Mouse (Mus musculus): ENCODE results near the gene Mrpl16. TPM values are rescaled to one million over a fixed set of nuclear protein-coding genes. Genes with fewer than 3 reads are reported as not detected.

Mrpl16 gene
- polyA plus RNA-seq (2014; fragmentation: Nextera tagmentation; extraction: Ambion mirVana) = 78.5 and 82.0 TPM in 2 replicates

DNA sequence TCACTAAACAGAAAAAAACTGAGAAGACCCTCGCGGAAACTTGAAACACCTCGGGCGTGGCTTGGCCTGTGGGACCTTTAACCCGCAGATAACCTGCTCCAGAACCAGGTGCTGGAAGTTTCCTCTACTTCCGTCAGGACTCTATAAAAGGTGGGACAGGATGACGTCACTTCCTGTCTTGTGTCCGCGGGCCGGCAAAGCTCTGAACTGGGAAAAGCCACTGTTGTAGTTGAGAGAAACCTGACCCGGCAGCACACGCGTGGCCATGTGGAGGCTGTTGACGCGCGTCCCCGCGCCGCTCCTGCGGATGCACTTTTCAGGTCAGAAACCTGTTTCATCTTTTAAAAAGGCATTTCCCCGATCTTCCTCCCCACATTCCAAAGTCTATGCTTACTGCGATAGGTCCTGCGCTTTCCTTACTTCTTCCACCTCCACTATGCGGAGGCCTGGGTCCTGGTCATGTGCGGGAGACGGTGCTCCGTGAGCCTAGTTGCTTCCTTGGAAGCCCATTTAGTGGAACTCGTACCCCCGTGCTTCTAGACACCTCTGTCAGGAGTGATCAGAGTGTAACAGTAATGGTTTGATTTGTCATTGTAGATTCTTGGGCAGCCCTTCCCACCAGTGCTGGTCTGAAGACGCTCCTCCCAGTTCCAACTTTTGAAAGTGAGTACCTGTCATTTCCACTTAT lies at the start of gene Mrpl16:
Gene Mrpl16, plus strand, starts transcription at position 187 of the 688 bp plus-strand sequence.
- Histone ChIP-seq H3K36me3 (ENCODE audit: control insufficient read depth, insufficient read depth, low read length) (peaks cover 2% of the 10 kb centered on the region; the same call in 1 of the 2 replicates), H3K4me2 (peak within 1 kb of the TSS; percentile 78), H3K27ac (ENCODE audit: low read depth, low read length) (peak within 1 kb of the TSS; percentile 10; the same call in 1 of the 2 replicates), H3K27me3 (ENCODE audit: control insufficient read depth, insufficient read depth, low read length) (no peaks in the 10 kb centered on the region), H3K9ac (ENCODE audit: low read depth, low read length) (peak within 1 kb of the TSS; percentile 77), H3K4me1 (ENCODE audit: control insufficient read depth, insufficient read depth, low read length) (no peaks in the 10 kb centered on the region), H3K4me3 (ENCODE audit: low read depth, low read length) (peak within 1 kb of the TSS; percentile 62), H3K9me3 (replicated peaks; ENCODE audit: control insufficient read depth, low read length) (no peaks in the 10 kb centered on the region)
- ATAC-seq (replicated peaks; ENCODE audit: insufficient number of reproducible peaks, low FRiP score, low TSS enrichment) = peak; percentile 90
- WGBS (ENCODE audit: insufficient replicate concordance) = under 1% methylated on average over 30 of the region's 30 CpGs

GRCm38 (mm10) chr19:11723870-11724269 lies 46.3 kb upstream of the Mrpl16 start:
- Histone ChIP-seq H3K27me3 (ENCODE audit: control insufficient read depth, insufficient read depth, low read length) (no peaks in the 10 kb centered on the region), H3K9me3 (replicated peaks; ENCODE audit: control insufficient read depth, low read length) (no peaks in the 10 kb centered on the region), H3K4me1 (ENCODE audit: control insufficient read depth, insufficient read depth, low read length) (no peaks in the 10 kb centered on the region), H3K27ac (ENCODE audit: low read depth, low read length) (no peak overlapping the region), H3K4me2 (no peak overlapping the region), H3K9ac (ENCODE audit: low read depth, low read length) (no peak overlapping the region), H3K36me3 (ENCODE audit: control insufficient read depth, insufficient read depth, low read length) (no peaks in the 10 kb centered on the region), H3K4me3 (ENCODE audit: low read depth, low read length) (no peak overlapping the region)
- no peak for ATAC-seq (replicated peaks; ENCODE audit: insufficient number of reproducible peaks, low FRiP score, low TSS enrichment)
- WGBS (ENCODE audit: insufficient replicate concordance) = 79% methylated on average over 2 of the region's 2 CpGs

GRCm38 (mm10) chr19:11724275-11724674 lies 45.9 kb upstream of the Mrpl16 start:
- no peak for ATAC-seq (replicated peaks; ENCODE audit: insufficient number of reproducible peaks, low FRiP score, low TSS enrichment)
- Histone ChIP-seq H3K4me3 (ENCODE audit: low read depth, low read length) (no peak overlapping the region), H3K27ac (ENCODE audit: low read depth, low read length) (no peak overlapping the region), H3K9ac (ENCODE audit: low read depth, low read length) (no peak overlapping the region), H3K36me3 (ENCODE audit: control insufficient read depth, insufficient read depth, low read length) (no peaks in the 10 kb centered on the region), H3K27me3 (ENCODE audit: control insufficient read depth, insufficient read depth, low read length) (no peaks in the 10 kb centered on the region), H3K9me3 (replicated peaks; ENCODE audit: control insufficient read depth, low read length) (no peaks in the 10 kb centered on the region), H3K4me2 (no peak overlapping the region), H3K4me1 (ENCODE audit: control insufficient read depth, insufficient read depth, low read length) (no peaks in the 10 kb centered on the region)
- WGBS (ENCODE audit: insufficient replicate concordance) = 70% methylated on average over 6 of the region's 6 CpGs

DNA sequence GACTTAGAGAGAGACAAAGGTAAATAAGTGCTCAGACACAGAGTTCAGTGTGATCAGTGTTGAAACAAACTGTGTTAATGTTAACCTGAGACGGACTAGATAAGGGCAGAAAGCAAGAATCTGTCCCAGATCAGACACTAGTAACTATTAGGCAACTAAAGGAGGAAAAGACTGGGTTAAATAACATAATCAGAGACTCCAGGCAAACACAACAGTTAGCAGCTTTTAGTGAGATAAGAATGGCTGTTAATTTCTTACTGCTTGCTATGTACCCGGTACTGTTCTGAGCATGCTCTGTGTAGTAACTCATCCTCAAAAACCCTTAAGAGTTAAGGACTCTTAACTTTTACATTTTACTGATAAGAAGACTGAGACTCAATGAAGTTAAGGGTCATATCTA lies 44.3 kb upstream of the Mrpl16 start:
- no peaks in the 10 kb centered on the region for H3K9me3 ChIP-seq (replicated peaks; ENCODE audit: control insufficient read depth, low read length)
- 60% methylated on average over 2 of the region's 2 CpGs for WGBS (ENCODE audit: insufficient replicate concordance)
- ATAC-seq (replicated peaks; ENCODE audit: insufficient number of reproducible peaks, low FRiP score, low TSS enrichment) = no peak
- H3K4me3 ChIP-seq (ENCODE audit: low read depth, low read length) = no peak overlapping the region
- H3K4me1 ChIP-seq (ENCODE audit: control insufficient read depth, insufficient read depth, low read length) = no peaks in the 10 kb centered on the region
- no peak overlapping the region for H3K27ac ChIP-seq (ENCODE audit: low read depth, low read length)
- no peak overlapping the region for H3K4me2 ChIP-seq
- no peak overlapping the region for H3K9ac ChIP-seq (ENCODE audit: low read depth, low read length)
- H3K27me3 ChIP-seq (ENCODE audit: control insufficient read depth, insufficient read depth, low read length) = no peaks in the 10 kb centered on the region
- H3K36me3 ChIP-seq (ENCODE audit: control insufficient read depth, insufficient read depth, low read length) = no peaks in the 10 kb centered on the region

GRCm38 (mm10) chr19:11727304-11727703 lies 42.9 kb upstream of the Mrpl16 start:
- Histone ChIP-seq H3K4me2 (no peak overlapping the region), H3K9me3 (replicated peaks; ENCODE audit: control insufficient read depth, low read length) (no peaks in the 10 kb centered on the region), H3K27me3 (ENCODE audit: control insufficient read depth, insufficient read depth, low read length) (no peaks in the 10 kb centered on the region), H3K36me3 (ENCODE audit: control insufficient read depth, insufficient read depth, low read length) (no peaks in the 10 kb centered on the region), H3K4me3 (ENCODE audit: low read depth, low read length) (no peak overlapping the region), H3K9ac (ENCODE audit: low read depth, low read length) (no peak overlapping the region), H3K27ac (ENCODE audit: low read depth, low read length) (no peak overlapping the region), H3K4me1 (ENCODE audit: control insufficient read depth, insufficient read depth, low read length) (no peaks in the 10 kb centered on the region)
- WGBS (ENCODE audit: insufficient replicate concordance) = 85% methylated on average over 5 of the region's 5 CpGs
- no peak for ATAC-seq (replicated peaks; ENCODE audit: insufficient number of reproducible peaks, low FRiP score, low TSS enrichment)

GRCm38 (mm10) chr19:11730278-11730677 lies 39.9 kb upstream of the Mrpl16 start:
- no peak overlapping the region for H3K4me2 ChIP-seq
- H3K4me1 ChIP-seq (ENCODE audit: control insufficient read depth, insufficient read depth, low read length) = no peaks in the 10 kb centered on the region
- WGBS (ENCODE audit: insufficient replicate concordance) = 62% methylated on average over 1 of the region's 1 CpGs
- H3K4me3 ChIP-seq (ENCODE audit: low read depth, low read length) = no peak overlapping the region
- no peaks in the 10 kb centered on the region for H3K9me3 ChIP-seq (replicated peaks; ENCODE audit: control insufficient read depth, low read length)
- ATAC-seq (replicated peaks; ENCODE audit: insufficient number of reproducible peaks, low FRiP score, low TSS enrichment) = no peak
- H3K27ac ChIP-seq (ENCODE audit: low read depth, low read length) = no peak overlapping the region
- no peaks in the 10 kb centered on the region for H3K27me3 ChIP-seq (ENCODE audit: control insufficient read depth, insufficient read depth, low read length)
- H3K36me3 ChIP-seq (ENCODE audit: control insufficient read depth, insufficient read depth, low read length) = no peaks in the 10 kb centered on the region
- no peak overlapping the region for H3K9ac ChIP-seq (ENCODE audit: low read depth, low read length)

GRCm38 (mm10) chr19:11736455-11736854 lies 33.7 kb upstream of the Mrpl16 start:
- WGBS (ENCODE audit: insufficient replicate concordance) = 46% methylated on average over 1 of the region's 1 CpGs
- no peaks in the 10 kb centered on the region for H3K4me1 ChIP-seq (ENCODE audit: control insufficient read depth, insufficient read depth, low read length)
- H3K36me3 ChIP-seq (ENCODE audit: control insufficient read depth, insufficient read depth, low read length) = no peaks in the 10 kb centered on the region
- no peak overlapping the region for H3K9ac ChIP-seq (ENCODE audit: low read depth, low read length)
- ATAC-seq (replicated peaks; ENCODE audit: insufficient number of reproducible peaks, low FRiP score, low TSS enrichment) = no peak
- no peak overlapping the region for H3K4me3 ChIP-seq (ENCODE audit: low read depth, low read length)
- H3K9me3 ChIP-seq (replicated peaks; ENCODE audit: control insufficient read depth, low read length) = no peaks in the 10 kb centered on the region
- no peak overlapping the region for H3K27ac ChIP-seq (ENCODE audit: low read depth, low read length)
- no peak overlapping the region for H3K4me2 ChIP-seq
- H3K27me3 ChIP-seq (ENCODE audit: control insufficient read depth, insufficient read depth, low read length) = no peaks in the 10 kb centered on the region

DNA sequence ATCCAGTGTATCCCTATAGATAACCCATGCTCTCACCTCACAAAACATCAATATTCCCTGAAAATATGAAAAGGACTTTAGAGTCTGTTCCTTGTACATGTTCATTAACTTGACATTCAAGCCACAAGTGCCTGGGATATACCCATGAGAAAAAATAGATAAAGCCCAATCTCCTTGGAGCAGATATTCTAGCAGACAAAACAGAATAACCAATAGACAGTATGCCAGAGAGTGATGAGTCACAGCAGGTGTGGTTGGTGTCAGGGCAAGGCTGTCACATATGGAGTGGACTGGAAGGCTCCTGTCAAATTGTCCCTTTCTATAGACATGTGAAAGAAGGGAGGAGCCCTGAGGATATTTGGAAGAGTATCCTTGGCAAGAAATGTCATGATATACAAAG lies 24.5 kb upstream of the Mrpl16 start:
- no peaks in the 10 kb centered on the region for H3K4me1 ChIP-seq (ENCODE audit: control insufficient read depth, insufficient read depth, low read length)
- no peak overlapping the region for H3K9ac ChIP-seq (ENCODE audit: low read depth, low read length)
- ATAC-seq (replicated peaks; ENCODE audit: insufficient number of reproducible peaks, low FRiP score, low TSS enrichment) = no peak
- no peaks in the 10 kb centered on the region for H3K9me3 ChIP-seq (replicated peaks; ENCODE audit: control insufficient read depth, low read length)
- H3K27ac ChIP-seq (ENCODE audit: low read depth, low read length) = no peak overlapping the region
- H3K36me3 ChIP-seq (ENCODE audit: control insufficient read depth, insufficient read depth, low read length) = no peaks in the 10 kb centered on the region
- no peak overlapping the region for H3K4me3 ChIP-seq (ENCODE audit: low read depth, low read length)
- no peaks in the 10 kb centered on the region for H3K27me3 ChIP-seq (ENCODE audit: control insufficient read depth, insufficient read depth, low read length)
- H3K4me2 ChIP-seq = no peak overlapping the region

GRCm38 (mm10) chr19:11747298-11747697 lies 22.9 kb upstream of the Mrpl16 start, which contains the start of gene Gif:
Gene Gif, plus strand, starts transcription at chr19:11747554.
- H3K27me3 ChIP-seq (ENCODE audit: control insufficient read depth, insufficient read depth, low read length) = no peaks in the 10 kb centered on the region

More at GRCm38 (mm10) chr19:11747298-11747697, 22.9 kb upstream of the Mrpl16 start, which contains the start of gene Gif:
- ATAC-seq (replicated peaks; ENCODE audit: insufficient number of reproducible peaks, low FRiP score, low TSS enrichment) = no peak
- no peaks in the 10 kb centered on the region for H3K9me3 ChIP-seq (replicated peaks; ENCODE audit: control insufficient read depth, low read length)
- no peak within 1 kb of the TSS for H3K27ac ChIP-seq (ENCODE audit: low read depth, low read length)
- H3K9ac ChIP-seq (ENCODE audit: low read depth, low read length) = no peak within 1 kb of the TSS
- H3K4me3 ChIP-seq (ENCODE audit: low read depth, low read length) = no peak within 1 kb of the TSS
- H3K4me2 ChIP-seq = no peak within 1 kb of the TSS
- 61% methylated on average over 2 of the region's 2 CpGs for WGBS (ENCODE audit: insufficient replicate concordance)
- no peaks in the 10 kb centered on the region for H3K36me3 ChIP-seq (ENCODE audit: control insufficient read depth, insufficient read depth, low read length)
- H3K4me1 ChIP-seq (ENCODE audit: control insufficient read depth, insufficient read depth, low read length) = no peaks in the 10 kb centered on the region

Measured in heart, embryonic 11.5 days (tissue).